Mouse (Mus musculus): ENCODE results near the gene Gjb3. TPM values are rescaled to one million over a fixed set of nuclear protein-coding genes. Genes with fewer than 3 reads are reported as not detected.

Gene Gjb3
- polyA plus RNA-seq (2014; fragmentation: Nextera tagmentation; extraction: Ambion mirVana) = 1.9 and 2.9 TPM in 2 replicates

DNA sequence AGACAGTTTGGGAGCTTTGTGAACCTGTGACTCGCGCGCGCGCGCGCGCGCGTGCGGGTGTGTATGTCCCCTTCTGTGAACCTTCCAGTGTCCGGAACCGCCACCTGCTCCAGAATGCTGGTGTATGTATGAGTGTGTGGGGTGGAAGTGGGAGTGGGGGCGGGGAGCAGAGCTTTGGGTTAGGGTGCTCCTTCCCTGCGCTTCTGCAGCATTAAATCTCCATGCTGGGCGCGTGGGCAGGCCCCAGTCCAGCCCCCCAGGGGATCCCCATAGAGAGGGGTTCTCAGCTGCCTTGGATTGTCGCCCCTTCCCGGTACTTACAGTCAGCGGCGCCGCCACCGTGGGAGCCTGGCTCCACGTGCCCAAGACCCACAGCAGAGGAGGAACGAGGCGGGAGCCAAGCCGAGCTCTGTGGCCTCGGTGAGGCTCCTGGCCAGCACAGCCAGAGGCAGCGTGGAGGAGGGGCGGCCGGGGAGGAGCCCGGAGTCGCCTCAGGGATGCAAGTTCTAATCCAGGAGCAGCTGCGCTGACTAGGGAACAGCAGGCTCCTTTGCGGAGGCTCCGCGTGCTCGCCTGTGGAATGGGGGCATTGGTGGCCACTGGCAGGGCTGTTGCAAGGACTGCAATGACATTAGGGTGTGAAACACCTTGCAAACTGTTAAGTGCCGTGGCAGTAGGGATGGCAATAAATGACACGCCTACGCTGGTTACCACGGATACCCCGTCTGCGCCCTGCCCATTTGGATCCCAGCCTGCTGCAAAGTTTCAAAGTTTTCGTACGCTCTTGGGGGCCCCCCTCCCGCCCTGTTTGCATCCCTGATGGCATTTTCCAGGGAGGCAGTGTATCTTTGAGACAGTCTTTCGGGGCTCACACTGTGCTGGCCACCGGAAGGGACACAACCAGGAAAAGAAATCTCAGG is at the start of gene Gjb3:
Gene Gjb3, minus strand, starts transcription at position 664 of the 920 bp plus-strand sequence.
- no peaks in the 10 kb centered on the region for H3K36me3 ChIP-seq (ENCODE audit: control insufficient read depth, insufficient read depth, low read length)
- no peak within 1 kb of the TSS for H3K9ac ChIP-seq (ENCODE audit: low read length)
- H3K4me1 ChIP-seq (replicated peaks; ENCODE audit: control insufficient read depth, insufficient read depth, low read length) = 0 out of 2 replicates have a peak, but pooled peaks cover 9% of the 10 kb centered on the region
- no peaks in the 10 kb centered on the region for H3K9me3 ChIP-seq (ENCODE audit: control insufficient read depth, low read length)
- WGBS = 2% methylated on average over 49 of the region's 49 CpGs
- H3K27ac ChIP-seq (ENCODE audit: low read depth) = no peak within 1 kb of the TSS
- peak within 1 kb of the TSS; percentile 36 for H3K4me2 ChIP-seq (ENCODE audit: low read length)
- H3K27me3 ChIP-seq (replicated peaks; ENCODE audit: control insufficient read depth, insufficient read depth, low read length) = peaks cover 59% of the 10 kb centered on the region
- H3K4me3 ChIP-seq (ENCODE audit: low read depth, low read length) = peak within 1 kb of the TSS; percentile 20; the same call in 1 of the 2 replicates
- ATAC-seq (replicated peaks; ENCODE audit: low FRiP score, low TSS enrichment, low read depth) (no peak), DNase-seq (ENCODE audit: low spot score) (peak; percentile 63)

- DNase-seq (ENCODE audit: low spot score) = no peak
- no peaks in the 10 kb centered on the region for H3K27me3 ChIP-seq (replicated peaks; ENCODE audit: control insufficient read depth, insufficient read depth, low read length)
- H3K4me1 ChIP-seq (replicated peaks; ENCODE audit: control insufficient read depth, insufficient read depth, low read length) = peaks cover 14% of the 10 kb centered on the region
- no peak overlapping the region for H3K4me2 ChIP-seq (ENCODE audit: low read length)
- H3K4me3 ChIP-seq (ENCODE audit: low read depth, low read length) = no peak overlapping the region
- no peak overlapping the region for H3K9ac ChIP-seq (ENCODE audit: low read length)
- ATAC-seq (replicated peaks; ENCODE audit: low FRiP score, low TSS enrichment, low read depth) = no peak
- no peaks in the 10 kb centered on the region for H3K9me3 ChIP-seq (ENCODE audit: control insufficient read depth, low read length)
- H3K36me3 ChIP-seq (ENCODE audit: control insufficient read depth, insufficient read depth, low read length) = no peaks in the 10 kb centered on the region
- H3K27ac ChIP-seq (ENCODE audit: low read depth) = no peak overlapping the region
- 29% methylated on average over 4 of the region's 4 CpGs for WGBS
Observed at GRCm38 (mm10) chr4:127377344-127377743, 46.7 kb upstream of the Gjb3 start.

DNA sequence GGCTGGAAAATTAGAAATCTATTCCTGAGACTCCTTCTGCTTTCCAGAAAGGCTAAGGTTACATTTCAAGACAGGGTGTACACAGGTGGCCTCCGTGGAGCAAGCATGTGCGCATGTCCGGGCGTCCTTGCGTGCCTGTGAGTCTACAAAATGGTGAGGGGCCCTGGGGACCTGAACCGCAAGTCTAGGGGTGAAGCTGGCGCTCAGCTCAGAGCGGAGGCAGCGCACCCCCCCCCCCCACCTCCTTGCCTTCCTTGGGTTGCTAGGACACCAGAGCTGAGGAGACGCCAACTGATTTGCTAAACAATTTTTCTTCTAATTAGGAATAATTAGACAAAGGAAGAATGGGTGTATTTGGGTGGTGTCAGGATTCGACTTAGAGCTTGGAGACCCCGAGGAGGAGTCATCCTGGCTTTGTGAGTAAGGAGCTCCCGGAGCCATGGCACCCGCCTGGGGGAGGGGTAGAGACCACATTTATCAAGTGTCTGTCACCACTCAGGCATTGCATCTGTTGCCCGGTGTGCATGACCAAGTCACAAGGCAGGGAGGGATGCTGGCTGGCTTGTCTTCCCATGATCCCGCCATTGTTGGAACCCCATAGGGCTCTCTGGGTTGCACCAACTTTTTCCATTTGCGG is 45.0 kb upstream of the Gjb3 start:
- Histone ChIP-seq H3K4me2 (ENCODE audit: low read length) (no peak overlapping the region), H3K36me3 (ENCODE audit: control insufficient read depth, insufficient read depth, low read length) (no peaks in the 10 kb centered on the region), H3K27me3 (replicated peaks; ENCODE audit: control insufficient read depth, insufficient read depth, low read length) (no peaks in the 10 kb centered on the region), H3K4me3 (ENCODE audit: low read depth, low read length) (no peak overlapping the region), H3K4me1 (replicated peaks; ENCODE audit: control insufficient read depth, insufficient read depth, low read length) (peaks cover 17% of the 10 kb centered on the region), H3K27ac (ENCODE audit: low read depth) (no peak overlapping the region), H3K9ac (ENCODE audit: low read length) (no peak overlapping the region), H3K9me3 (ENCODE audit: control insufficient read depth, low read length) (no peaks in the 10 kb centered on the region)
- 87% methylated on average over 17 of the region's 17 CpGs for WGBS
- no peak for ATAC-seq (replicated peaks; ENCODE audit: low FRiP score, low TSS enrichment, low read depth)
- DNase-seq (ENCODE audit: low spot score) = no peak

- DNase-seq (ENCODE audit: low spot score) = no peak
- Histone ChIP-seq H3K4me2 (ENCODE audit: low read length) (no peak overlapping the region), H3K9me3 (ENCODE audit: control insufficient read depth, low read length) (no peaks in the 10 kb centered on the region), H3K4me3 (ENCODE audit: low read depth, low read length) (no peak overlapping the region), H3K4me1 (replicated peaks; ENCODE audit: control insufficient read depth, insufficient read depth, low read length) (peaks cover 17% of the 10 kb centered on the region), H3K27ac (ENCODE audit: low read depth) (no peak overlapping the region), H3K9ac (ENCODE audit: low read length) (no peak overlapping the region), H3K27me3 (replicated peaks; ENCODE audit: control insufficient read depth, insufficient read depth, low read length) (no peaks in the 10 kb centered on the region), H3K36me3 (ENCODE audit: control insufficient read depth, insufficient read depth, low read length) (no peaks in the 10 kb centered on the region)
- 85% methylated on average over 4 of the region's 4 CpGs for WGBS
- ATAC-seq (replicated peaks; ENCODE audit: low FRiP score, low TSS enrichment, low read depth) = no peak
Observed at GRCm38 (mm10) chr4:127374645-127375044, 44.0 kb upstream of the Gjb3 start.

- no peak for ATAC-seq (replicated peaks; ENCODE audit: low FRiP score, low TSS enrichment, low read depth)
Observed at GRCm38 (mm10) chr4:127373491-127373890, 42.8 kb upstream of the Gjb3 start.

DNA sequence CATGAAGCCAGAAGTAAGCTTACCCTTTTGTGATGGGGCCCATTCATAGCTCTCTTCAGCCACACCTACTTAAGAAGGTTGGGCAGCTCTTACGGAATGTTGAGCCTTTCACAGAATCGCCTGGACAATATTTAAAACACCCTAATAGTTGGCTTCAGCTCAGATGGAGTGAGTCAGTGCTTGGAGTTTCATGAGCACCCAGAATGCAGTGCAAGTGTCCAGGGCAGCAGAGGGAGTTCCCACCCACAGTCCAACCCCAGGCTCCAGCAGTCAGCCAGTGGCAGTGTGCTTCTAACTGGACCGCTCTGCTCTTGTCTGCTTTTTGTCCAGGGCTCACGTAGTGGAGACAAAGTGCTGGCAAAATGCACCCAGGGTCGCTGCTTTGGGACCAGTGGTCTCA is 40.9 kb upstream of the Gjb3 start:
- H3K36me3 ChIP-seq (ENCODE audit: control insufficient read depth, insufficient read depth, low read length) = no peaks in the 10 kb centered on the region
- H3K27ac ChIP-seq (ENCODE audit: low read depth) = no peak overlapping the region
- no peak overlapping the region for H3K4me2 ChIP-seq (ENCODE audit: low read length)
- H3K9ac ChIP-seq (ENCODE audit: low read length) = no peak overlapping the region
- ATAC-seq (replicated peaks; ENCODE audit: low FRiP score, low TSS enrichment, low read depth) (no peak), DNase-seq (ENCODE audit: low spot score) (no peak)
- H3K9me3 ChIP-seq (ENCODE audit: control insufficient read depth, low read length) = no peaks in the 10 kb centered on the region
- peaks cover 21% of the 10 kb centered on the region for H3K4me1 ChIP-seq (replicated peaks; ENCODE audit: control insufficient read depth, insufficient read depth, low read length)
- no peaks in the 10 kb centered on the region for H3K27me3 ChIP-seq (replicated peaks; ENCODE audit: control insufficient read depth, insufficient read depth, low read length)
- no peak overlapping the region for H3K4me3 ChIP-seq (ENCODE audit: low read depth, low read length)
- whole genome bisulfite sequencing = 57% methylated on average over 5 of the region's 5 CpGs

More at GRCm38 (mm10) chr4:127373491-127373890, 42.8 kb upstream of the Gjb3 start:
- Histone ChIP-seq H3K27me3 (replicated peaks; ENCODE audit: control insufficient read depth, insufficient read depth, low read length) (no peaks in the 10 kb centered on the region), H3K4me3 (ENCODE audit: low read depth, low read length) (no peak overlapping the region), H3K9me3 (ENCODE audit: control insufficient read depth, low read length) (no peaks in the 10 kb centered on the region), H3K27ac (ENCODE audit: low read depth) (no peak overlapping the region), H3K36me3 (ENCODE audit: control insufficient read depth, insufficient read depth, low read length) (no peaks in the 10 kb centered on the region), H3K4me1 (replicated peaks; ENCODE audit: control insufficient read depth, insufficient read depth, low read length) (peaks cover 20% of the 10 kb centered on the region), H3K9ac (ENCODE audit: low read length) (no peak overlapping the region), H3K4me2 (ENCODE audit: low read length) (no peak overlapping the region)
- 31% methylated on average over 8 of the region's 8 CpGs for WGBS
- DNase-seq (ENCODE audit: low spot score) = no peak

DNA sequence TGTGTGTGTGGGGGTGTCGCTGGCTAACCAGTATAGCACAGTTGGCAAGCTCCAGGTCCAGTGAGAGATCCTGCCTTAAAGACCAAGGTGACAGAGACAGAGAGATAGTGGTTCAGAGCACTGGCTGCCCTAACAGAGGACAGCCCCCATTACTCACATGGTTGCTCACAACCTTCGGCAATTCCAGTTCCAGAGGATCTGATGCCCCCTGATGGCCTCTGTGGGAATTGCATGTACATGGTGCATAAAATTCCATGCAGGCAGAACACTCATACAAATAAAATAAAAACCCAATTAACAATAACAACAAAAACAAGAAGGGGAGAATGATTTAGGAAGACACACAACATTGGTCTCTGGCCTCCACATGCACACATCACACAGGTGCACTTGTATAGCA is 39.8 kb upstream of the Gjb3 start:
- DNase-seq (ENCODE audit: low spot score) (peak; percentile 63), ATAC-seq (replicated peaks; ENCODE audit: low FRiP score, low TSS enrichment, low read depth) (no peak)
- H3K4me3 ChIP-seq (ENCODE audit: low read depth, low read length) = no peak overlapping the region
- no peak overlapping the region for H3K9ac ChIP-seq (ENCODE audit: low read length)
- WGBS = 61% methylated on average over 2 of the region's 2 CpGs
- H3K4me2 ChIP-seq (ENCODE audit: low read length) = no peak overlapping the region
- no peaks in the 10 kb centered on the region for H3K27me3 ChIP-seq (replicated peaks; ENCODE audit: control insufficient read depth, insufficient read depth, low read length)
- H3K36me3 ChIP-seq (ENCODE audit: control insufficient read depth, insufficient read depth, low read length) = no peaks in the 10 kb centered on the region
- no peaks in the 10 kb centered on the region for H3K9me3 ChIP-seq (ENCODE audit: control insufficient read depth, low read length)
- H3K4me1 ChIP-seq (replicated peaks; ENCODE audit: control insufficient read depth, insufficient read depth, low read length) = peaks cover 21% of the 10 kb centered on the region
- H3K27ac ChIP-seq (ENCODE audit: low read depth) = no peak overlapping the region

DNA sequence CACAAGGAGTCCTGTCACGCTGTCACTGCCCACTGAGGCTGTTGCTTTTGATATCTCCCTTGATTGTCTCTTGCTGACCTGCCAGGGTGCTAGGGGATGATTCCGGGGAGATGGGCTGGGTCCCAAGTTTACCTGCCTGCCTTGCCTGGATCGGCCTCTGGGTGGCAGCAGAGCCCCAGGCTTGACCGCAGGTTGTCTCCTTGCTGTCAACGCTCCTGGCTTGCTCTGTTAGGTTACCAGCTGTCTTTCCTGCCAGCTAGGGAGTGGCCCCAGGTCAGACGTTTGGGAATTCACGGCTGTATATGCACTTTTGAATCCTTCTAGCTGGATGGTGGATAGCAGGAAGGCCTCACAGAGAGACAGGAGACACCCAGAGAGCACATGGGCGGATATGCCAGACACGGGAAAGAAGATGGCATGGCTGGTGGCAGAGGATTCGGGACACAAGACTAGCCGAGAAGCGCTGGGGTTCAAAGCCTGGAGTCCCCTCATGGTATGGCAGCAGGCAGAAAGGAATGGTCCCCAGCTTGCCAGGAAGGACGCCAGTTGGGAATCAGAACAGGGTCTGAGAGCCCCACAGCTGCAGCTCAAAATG is 37.8 kb upstream of the Gjb3 start:
- H3K36me3 ChIP-seq (ENCODE audit: control insufficient read depth, insufficient read depth, low read length) = no peaks in the 10 kb centered on the region
- no peak overlapping the region for H3K4me3 ChIP-seq (ENCODE audit: low read depth, low read length)
- no peak overlapping the region for H3K4me2 ChIP-seq (ENCODE audit: low read length)
- no peak overlapping the region for H3K9ac ChIP-seq (ENCODE audit: low read length)
- peak; percentile 95 for DNase-seq (ENCODE audit: low spot score)
- H3K27ac ChIP-seq (ENCODE audit: low read depth) = no peak overlapping the region
- 0 out of 2 replicates have a peak, but pooled peaks have one; percentile 16 for ATAC-seq (replicated peaks; ENCODE audit: low FRiP score, low TSS enrichment, low read depth)
- 30% methylated on average over 13 of the region's 13 CpGs for WGBS
- no peaks in the 10 kb centered on the region for H3K27me3 ChIP-seq (replicated peaks; ENCODE audit: control insufficient read depth, insufficient read depth, low read length)
- peaks cover 16% of the 10 kb centered on the region for H3K4me1 ChIP-seq (replicated peaks; ENCODE audit: control insufficient read depth, insufficient read depth, low read length)
- no peaks in the 10 kb centered on the region for H3K9me3 ChIP-seq (ENCODE audit: control insufficient read depth, low read length)

Measured in intestine, embryonic 14.5 days (tissue).